Mouse (Mus musculus): ENCODE data around the gene Neurl4. TPM values are rescaled to one million over a fixed set of nuclear protein-coding genes. Genes with fewer than 3 reads are reported as not detected.
"Not testable (repeated sequence)": the region's sequence is repeated elsewhere in the genome, so short reads cannot be mapped to it uniquely, and the experiment has no call there.

Gene Neurl4
- polyA plus RNA-seq, 1 experiment = 16.9 TPM

GRCm38 (mm10) chr11:69918118-69918517, 17.2 kb downstream of the Neurl4 start:
- Histone ChIP-seq H3K27ac (ENCODE audit: insufficient read depth, low read depth, low read length) (no peak overlapping the region), H3K4me3 (ENCODE audit: insufficient read depth, low read length) (0 out of 2 replicates have a peak overlapping the region, but pooled peaks have one; percentile 96), H3K4me1 (ENCODE audit: control insufficient read depth, insufficient read depth, low read length) (peaks cover 28% of the 10 kb centered on the region)
- TF ChIP-seq POLR2A (IDR thresholded peaks at IDR 0.05; ENCODE audit: borderline replicate concordance, low read depth, low read length) = no peak
- TF ChIP-seq CTCF (IDR thresholded peaks at IDR 0.05; ENCODE audit: low read depth, low read length) = no peak

DNA sequence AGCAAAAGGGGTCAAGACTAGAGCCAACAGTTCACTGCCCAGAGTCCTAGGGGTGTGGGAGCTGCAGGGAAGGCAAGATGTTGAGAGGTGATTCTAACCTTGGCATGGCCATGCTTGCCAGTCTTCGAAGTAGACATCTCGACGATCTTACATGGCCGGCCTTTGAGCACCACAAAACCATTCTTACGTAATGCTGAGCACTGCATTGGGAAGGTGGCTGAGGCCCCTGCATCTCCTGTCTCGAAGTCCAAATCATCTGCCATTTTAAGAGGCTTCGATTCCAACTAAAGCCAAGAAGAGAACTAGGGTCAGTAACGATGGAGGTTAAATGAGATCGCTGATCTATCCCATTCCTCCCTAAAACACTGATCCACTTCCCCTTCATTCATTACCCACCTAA, 18.2 kb downstream of the Neurl4 start:
- Histone ChIP-seq H3K4me1 (ENCODE audit: control insufficient read depth, insufficient read depth, low read length) (peaks cover 33% of the 10 kb centered on the region), H3K27ac (ENCODE audit: insufficient read depth, low read depth, low read length) (peak overlapping the region; percentile 45; the same call in 1 of the 2 replicates), H3K4me3 (ENCODE audit: insufficient read depth, low read length) (peak overlapping the region; percentile 96)
- TF ChIP-seq CTCF (IDR thresholded peaks at IDR 0.05; ENCODE audit: low read depth, low read length) (no peak), POLR2A (IDR thresholded peaks at IDR 0.05; ENCODE audit: borderline replicate concordance, low read depth, low read length) (no peak)

DNA sequence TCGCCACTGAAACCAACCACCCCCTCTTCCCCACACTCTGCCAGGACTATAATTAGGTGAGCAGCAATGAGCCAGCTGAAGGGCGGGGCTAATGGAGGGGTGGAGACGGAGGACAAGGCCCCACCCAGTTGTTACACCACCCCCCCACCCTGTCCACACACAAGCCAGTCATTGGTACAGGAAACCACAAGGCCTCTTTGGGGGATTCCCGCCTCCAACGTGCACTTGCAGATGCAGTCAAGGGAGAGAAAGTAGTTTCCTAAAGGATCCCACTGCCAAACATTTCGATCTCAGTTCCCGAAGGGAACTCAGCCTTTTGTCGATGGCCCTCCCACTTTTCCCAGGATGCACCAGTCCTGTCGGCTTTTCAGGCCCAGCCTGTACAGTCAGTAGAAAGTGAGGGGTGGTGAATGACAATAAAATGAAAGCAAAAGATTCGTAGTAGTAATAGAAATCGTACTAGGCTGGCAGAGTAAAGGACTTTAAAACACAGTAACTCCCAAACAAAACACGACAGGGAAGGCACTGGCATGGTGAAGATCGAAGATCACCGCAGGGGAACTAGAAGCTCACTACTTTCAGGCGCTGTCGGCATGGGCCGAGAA, 18.9 kb downstream of the Neurl4 start:
- TF ChIP-seq POLR2A (IDR thresholded peaks at IDR 0.05; ENCODE audit: borderline replicate concordance, low read depth, low read length) = no peak
- TF ChIP-seq CTCF (IDR thresholded peaks at IDR 0.05; ENCODE audit: low read depth, low read length) = no peak
- Histone ChIP-seq H3K27ac (ENCODE audit: insufficient read depth, low read depth, low read length) (peak overlapping the region; percentile 94), H3K4me3 (ENCODE audit: insufficient read depth, low read length) (peak overlapping the region; percentile 96), H3K4me1 (ENCODE audit: control insufficient read depth, insufficient read depth, low read length) (peaks cover 33% of the 10 kb centered on the region)

- Histone ChIP-seq H3K4me3 (ENCODE audit: insufficient read depth, low read length) (peak overlapping the region; percentile 96), H3K27ac (ENCODE audit: insufficient read depth, low read depth, low read length) (peak overlapping the region; percentile 94), H3K4me1 (ENCODE audit: control insufficient read depth, insufficient read depth, low read length) (peaks cover 33% of the 10 kb centered on the region)
- TF ChIP-seq POLR2A (IDR thresholded peaks at IDR 0.05; ENCODE audit: borderline replicate concordance, low read depth, low read length) = no peak
Measured at GRCm38 (mm10) chr11:69920266-69921031, 19.6 kb downstream of the Neurl4 start.

- peak within 1 kb of the TSS; percentile 96 for H3K4me3 ChIP-seq (ENCODE audit: insufficient read depth, low read length)
- peaks cover 25% of the 10 kb centered on the region for H3K4me1 ChIP-seq (ENCODE audit: control insufficient read depth, insufficient read depth, low read length)
- TF ChIP-seq POLR2A (IDR thresholded peaks at IDR 0.05; ENCODE audit: borderline replicate concordance, low read depth, low read length) (no peak), CTCF (IDR thresholded peaks at IDR 0.05; ENCODE audit: low read depth, low read length) (no peak)
- peak within 1 kb of the TSS; percentile 94 for H3K27ac ChIP-seq (ENCODE audit: insufficient read depth, low read depth, low read length)
Measured at GRCm38 (mm10) chr11:69921114-69922011, 20.5 kb downstream of the Neurl4 start, which contains the start of gene Eif5a. TSS of gene Eif5a (minus strand) at chr11:69921958.

DNA sequence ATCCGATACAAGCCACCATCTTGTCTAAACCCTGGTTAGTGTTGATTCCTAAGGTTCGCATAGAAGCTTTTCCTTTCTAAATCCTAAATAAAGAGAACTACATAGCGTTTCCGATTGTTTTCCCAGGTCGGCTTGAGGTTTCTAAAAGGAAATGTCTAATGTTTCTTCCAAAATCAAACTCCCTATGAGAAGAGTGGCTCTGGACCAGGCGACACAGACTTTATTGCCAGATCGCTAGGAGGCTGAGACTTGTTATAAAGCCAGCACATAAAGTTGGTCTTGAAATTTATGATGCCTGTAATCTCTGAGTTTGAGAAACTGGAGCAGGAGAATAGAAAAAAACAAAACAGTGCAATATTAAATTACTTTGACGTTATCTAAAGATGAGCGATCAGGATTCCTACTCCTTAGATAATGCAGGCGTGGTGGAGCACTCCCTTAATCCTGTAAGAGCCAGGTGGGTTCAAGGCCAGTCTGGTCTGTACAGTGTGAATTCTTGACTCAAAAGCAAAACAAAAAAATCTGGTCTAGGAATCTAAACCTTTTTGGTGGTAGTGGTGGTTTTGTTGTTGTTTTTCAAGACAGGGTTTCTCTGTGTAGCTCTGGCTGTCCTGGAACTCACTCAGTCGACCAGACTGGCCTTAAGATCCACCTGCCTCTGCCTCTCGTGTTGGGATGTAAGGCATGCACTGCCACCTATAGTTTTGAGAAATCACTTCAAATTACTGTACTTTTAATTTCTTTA, 21.3 kb downstream of the Neurl4 start:
- Histone ChIP-seq H3K4me3 (ENCODE audit: insufficient read depth, low read length) (peak overlapping the region; percentile 81), H3K4me1 (ENCODE audit: control insufficient read depth, insufficient read depth, low read length) (peaks cover 25% of the 10 kb centered on the region), H3K27ac (ENCODE audit: insufficient read depth, low read depth, low read length) (peak overlapping the region; percentile 94)
- TF ChIP-seq CTCF (IDR thresholded peaks at IDR 0.05; ENCODE audit: low read depth, low read length) (no peak), POLR2A (IDR thresholded peaks at IDR 0.05; ENCODE audit: borderline replicate concordance, low read depth, low read length) (no peak)

GRCm38 (mm10) chr11:69922796-69923195, 21.9 kb downstream of the Neurl4 start:
- Histone ChIP-seq H3K27ac (ENCODE audit: insufficient read depth, low read depth, low read length) (peak overlapping the region; percentile 94), H3K4me1 (ENCODE audit: control insufficient read depth, insufficient read depth, low read length) (peaks cover 20% of the 10 kb centered on the region), H3K4me3 (ENCODE audit: insufficient read depth, low read length) (no peak overlapping the region)
- TF ChIP-seq POLR2A (IDR thresholded peaks at IDR 0.05; ENCODE audit: borderline replicate concordance, low read depth, low read length) = no peak
- TF ChIP-seq CTCF (IDR thresholded peaks at IDR 0.05; ENCODE audit: low read depth, low read length) = no peak

- peaks cover 21% of the 10 kb centered on the region for H3K4me1 ChIP-seq (ENCODE audit: control insufficient read depth, insufficient read depth, low read length)
- no peak overlapping the region for H3K27ac ChIP-seq (ENCODE audit: insufficient read depth, low read depth, low read length)
- TF ChIP-seq POLR2A (IDR thresholded peaks at IDR 0.05; ENCODE audit: borderline replicate concordance, low read depth, low read length) (no peak), CTCF (IDR thresholded peaks at IDR 0.05; ENCODE audit: low read depth, low read length) (no peak)
- H3K4me3 ChIP-seq (ENCODE audit: insufficient read depth, low read length) = no peak overlapping the region
Measured at GRCm38 (mm10) chr11:69927501-69927900, 26.6 kb downstream of the Neurl4 start.

GRCm38 (mm10) chr11:69929712-69930111, 28.8 kb downstream of the Neurl4 start:
- H3K4me3 ChIP-seq (ENCODE audit: insufficient read depth, low read length) = no peak overlapping the region
- H3K4me1 ChIP-seq (ENCODE audit: control insufficient read depth, insufficient read depth, low read length) = peaks cover 12% of the 10 kb centered on the region
- no peak for TF ChIP-seq CTCF (IDR thresholded peaks at IDR 0.05; ENCODE audit: low read depth, low read length)
- no peak for TF ChIP-seq POLR2A (IDR thresholded peaks at IDR 0.05; ENCODE audit: borderline replicate concordance, low read depth, low read length)
- no peak overlapping the region for H3K27ac ChIP-seq (ENCODE audit: insufficient read depth, low read depth, low read length)

- not testable (repeated sequence) for H3K4me3 ChIP-seq (ENCODE audit: insufficient read depth, low read length); H3K27ac ChIP-seq (ENCODE audit: insufficient read depth, low read depth, low read length)
- H3K4me1 ChIP-seq (ENCODE audit: control insufficient read depth, insufficient read depth, low read length) = peaks cover 12% of the 10 kb centered on the region
Measured at GRCm38 (mm10) chr11:69930176-69930575, 29.3 kb downstream of the Neurl4 start.
